Mouse (Mus musculus) cerebral cortex, adult 2 months (tissue): ENCODE measurements around the gene Olfr1412.

ENCODE experiments used
- WGBS: fragments of 180-500 bp; shearing (Covaris S2); methylation state at CpG from one replicate; pipeline ENCODE4 v1.1.7; 2018; 5-methylcytosine and 5-hydroxymethylcytosine counted together

The Olfr1412 gene

DNA sequence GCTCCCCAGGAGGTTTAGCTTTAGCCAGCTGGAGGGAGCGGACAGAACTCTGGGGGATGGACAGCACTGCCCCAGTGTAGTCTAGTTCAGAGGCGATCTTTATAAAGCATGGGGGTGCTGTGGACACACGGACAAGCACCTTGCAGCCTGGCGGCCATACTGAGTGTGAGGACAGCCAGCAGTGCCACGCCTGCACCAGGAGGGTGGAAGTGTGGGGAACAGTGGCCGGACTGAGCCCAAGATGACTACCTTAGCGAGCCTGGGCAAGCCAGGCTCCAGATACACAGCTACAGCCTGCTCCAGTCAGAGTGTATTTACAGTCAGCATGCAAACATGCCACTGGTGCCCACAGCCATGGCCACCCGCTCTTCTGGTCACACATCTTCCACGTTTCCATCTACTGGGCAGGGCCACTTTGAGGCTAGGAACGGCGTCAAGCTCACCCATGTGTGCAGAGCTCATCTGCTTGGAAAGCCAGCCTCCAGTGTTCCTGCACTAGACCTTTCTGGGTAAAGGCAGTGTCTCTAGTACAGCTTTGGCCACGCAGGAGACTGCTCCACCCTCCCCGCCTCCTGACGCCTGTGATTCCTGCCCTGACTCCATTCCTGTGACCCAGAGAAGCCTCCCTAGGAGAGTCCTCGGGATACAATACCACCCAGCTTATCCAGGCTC is 52.1 kb downstream of the Olfr1412 start:
- 81% methylated on average over 15 of the region's 15 CpGs for WGBS

- 34% methylated on average over 3 of the region's 3 CpGs for WGBS
Observed at GRCm38 (mm10) chr1:92638181-92638580, 52.6 kb downstream of the Olfr1412 start.

GRCm38 (mm10) chr1:92638736-92639135 is 53.2 kb downstream of the Olfr1412 start:
- WGBS, result 82% methylated on average over 4 of the region's 4 CpGs

DNA sequence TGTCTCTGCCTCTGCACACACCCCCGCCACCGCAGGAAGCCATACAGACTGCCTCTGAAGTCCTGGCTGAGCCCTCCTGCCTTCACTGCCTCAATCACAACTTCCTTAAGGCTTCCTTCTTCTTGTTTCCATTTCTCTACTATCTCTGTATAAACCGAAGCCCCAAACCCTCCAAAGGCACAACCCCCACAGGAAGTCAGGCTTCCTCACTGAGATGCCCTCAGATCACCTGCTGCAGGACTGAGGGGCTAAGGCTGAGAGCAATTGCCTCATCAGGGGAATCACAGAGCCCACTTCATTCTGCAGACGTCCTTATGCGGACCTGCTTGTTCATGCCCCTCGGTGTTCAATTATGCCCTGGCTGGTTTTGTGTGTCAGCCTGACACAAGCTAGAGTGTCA is 54.8 kb downstream of the Olfr1412 start:
- 81% methylated on average over 6 of the region's 6 CpGs for WGBS
